Mouse (Mus musculus) left cerebral cortex, adult 8-10 months (tissue): ENCODE results near the gene Nsun7. TPM values are rescaled to one million over a fixed set of nuclear protein-coding genes. Genes with fewer than 3 reads are reported as not detected.
A peak's percentile ranks its signal among the peaks of the same experiment; 100 is the strongest.

Experiments
- DNase-seq, 2 experiments: peaks; one replicate each; pipeline ENCODE4 v3.0.0; 2022; ENCODE audit warnings: low spot score in 2 of 2
- total RNA-seq, 4 experiments: library from RNA; stranded (reverse); gene quantifications; 2 replicates each; pipeline ENCODE4 v1.2.4; 2022

Gene Nsun7
- total RNA-seq, 4 experiments from 2014 or later, result 4.2 to 5.1 (median 4.7) TPM

- DNase-seq, result no peak
Observed at GRCm38 (mm10) chr5:66279650-66280049, 20.0 kb downstream of the Nsun7 start.

- no peak for DNase-seq
Observed at GRCm38 (mm10) chr5:66280742-66281141, 21.0 kb downstream of the Nsun7 start.

- no peak for DNase-seq
Observed at GRCm38 (mm10) chr5:66294106-66294625, 34.5 kb downstream of the Nsun7 start.

- no peak for DNase-seq
Observed at GRCm38 (mm10) chr5:66294952-66295351, 35.3 kb downstream of the Nsun7 start.

- no peak for DNase-seq
Observed at GRCm38 (mm10) chr5:66296116-66296515, 36.4 kb downstream of the Nsun7 start.

- no peak for DNase-seq
Observed at GRCm38 (mm10) chr5:66298856-66299255, 39.2 kb downstream of the Nsun7 start.

- no peak for DNase-seq
Observed at GRCm38 (mm10) chr5:66300576-66300975, 40.9 kb downstream of the Nsun7 start.

- no peak for DNase-seq
Observed at GRCm38 (mm10) chr5:66302085-66302815, 42.6 kb downstream of the Nsun7 start.

- DNase-seq, result peak in 1 of 2 experiments; percentile 77
Observed at GRCm38 (mm10) chr5:66302873-66303272, 43.2 kb downstream of the Nsun7 start.

- no peak for DNase-seq
Observed at GRCm38 (mm10) chr5:66304300-66305067, 44.8 kb downstream of the Nsun7 start.

GRCm38 (mm10) chr5:66305511-66305910 is 45.8 kb downstream of the Nsun7 start:
- peak in 1 of 2 experiments; percentile 48 for DNase-seq

- DNase-seq, result no peak
Observed at GRCm38 (mm10) chr5:66310328-66310727, 50.6 kb downstream of the Nsun7 start.

- DNase-seq, result no peak
Observed at GRCm38 (mm10) chr5:66310806-66311205, 51.1 kb downstream of the Nsun7 start.

GRCm38 (mm10) chr5:66315791-66316190 is 56.1 kb downstream of the Nsun7 start:
- no peak for DNase-seq

- no peak for DNase-seq
Observed at GRCm38 (mm10) chr5:66319341-66319740, 59.6 kb downstream of the Nsun7 start.

GRCm38 (mm10) chr5:66319827-66320404 is 60.2 kb downstream of the Nsun7 start:
- DNase-seq, result no peak

GRCm38 (mm10) chr5:66323131-66323530 is 63.4 kb downstream of the Nsun7 start:
- DNase-seq, result no peak

- peak in 1 of 2 experiments; percentile 89 for DNase-seq
Observed at GRCm38 (mm10) chr5:66323603-66324002, 63.9 kb downstream of the Nsun7 start.

- no peak for DNase-seq
Observed at GRCm38 (mm10) chr5:66326395-66326794, 66.7 kb downstream of the Nsun7 start.

- no peak for DNase-seq
Observed at GRCm38 (mm10) chr5:66327949-66328726, 68.4 kb downstream of the Nsun7 start.

GRCm38 (mm10) chr5:66328766-66329165 is 69.1 kb downstream of the Nsun7 start:
- DNase-seq, result no peak
